Mouse (Mus musculus) testis, adult 2 months (tissue): Measurements from ENCODE around the gene C1ql4. TPM values are rescaled to one million over a fixed set of nuclear protein-coding genes. Genes with fewer than 3 reads are reported as not detected.

Experiments used
- H3K27ac ChIP-seq: fragments of 200-500 bp; 2 replicates; pipeline ENCODE4 v1.5.1; 2012; ENCODE audit warnings: low read depth, low read length; ENCODE audit not compliant: control insufficient read depth, insufficient read depth
- H3K27me3 ChIP-seq: fragments of 200-500 bp; 2 replicates; pipeline ENCODE4 v1.6.1; 2012; ENCODE audit warnings: mild to moderate bottlenecking, low read length, moderate library complexity; ENCODE audit not compliant: control insufficient read depth, insufficient read depth
- H3K36me3 ChIP-seq: fragments of 200-500 bp; 2 replicates; pipeline ENCODE4 v1.6.1; 2012; ENCODE audit warnings: mild to moderate bottlenecking, low read length; ENCODE audit not compliant: control insufficient read depth, insufficient read depth
- H3K4me1 ChIP-seq: fragments of 200-500 bp; 2 replicates; pipeline ENCODE4 v1.6.1; 2012; ENCODE audit warnings: low read length; ENCODE audit not compliant: control insufficient read depth, insufficient read depth
- H3K4me3 ChIP-seq: fragments of 200-500 bp; 2 replicates; pipeline ENCODE4 v1.5.1; 2012; ENCODE audit warnings: low read depth, mild to moderate bottlenecking, low read length, moderate library complexity, mixed read lengths; ENCODE audit not compliant: control insufficient read depth
- CTCF ChIP-seq: fragments of 200-500 bp; IDR thresholded peaks from 2 replicates; pipeline ENCODE4 v1.5.1; 2012; ENCODE audit warnings: low read depth, mild to moderate bottlenecking, inconsistent platforms, low read length, moderate library complexity; ENCODE audit not compliant: control insufficient read depth, insufficient read depth, insufficient replicate concordance
- POLR2A ChIP-seq: fragments of 200-500 bp; IDR thresholded peaks from 2 replicates; pipeline ENCODE4 v1.6.1; 2012; ENCODE audit warnings: low read depth, mild to moderate bottlenecking, inconsistent platforms, low read length, moderate library complexity; ENCODE audit not compliant: control insufficient read depth
- polyA plus RNA-seq: library from polyadenylated mRNA; depleted of rRNA; stranded (reverse); fragments of >200 nt; gene quantifications from 2 replicates; pipeline ENCODE4 v1.2.3, GENCODE M21; 2012

The C1ql4 gene
- polyA plus RNA-seq, 1 experiment, result 0.72 TPM

GRCm38 (mm10) chr15:99042334-99042733, 45.3 kb downstream of the C1ql4 start:
- no peaks in the 10 kb centered on the region for H3K36me3 ChIP-seq
- no peak overlapping the region for H3K4me3 ChIP-seq
- no peaks in the 10 kb centered on the region for H3K27me3 ChIP-seq
- H3K4me1 ChIP-seq, result peaks cover 8% of the 10 kb centered on the region
- TF ChIP-seq POLR2A (no peak), CTCF (no peak)
- no peak overlapping the region for H3K27ac ChIP-seq

- peaks cover 8% of the 10 kb centered on the region for H3K4me1 ChIP-seq
- H3K36me3 ChIP-seq, result no peaks in the 10 kb centered on the region
- H3K4me3 ChIP-seq, result no peak overlapping the region
- peak overlapping the region; percentile 64 for H3K27ac ChIP-seq
- H3K27me3 ChIP-seq, result no peaks in the 10 kb centered on the region
- TF ChIP-seq CTCF (no peak), POLR2A (no peak)
These were observed 46.4 kb downstream of the C1ql4 start for GRCm38 (mm10) chr15:99040920-99041856.

GRCm38 (mm10) chr15:99039996-99040919, 47.4 kb downstream of the C1ql4 start:
- Histone ChIP-seq H3K27ac (no peak overlapping the region), H3K27me3 (no peaks in the 10 kb centered on the region), H3K36me3 (no peaks in the 10 kb centered on the region), H3K4me1 (peaks cover 8% of the 10 kb centered on the region), H3K4me3 (no peak overlapping the region; the same call in 1 of the 2 replicates)
- TF ChIP-seq CTCF (peak; percentile 42; the same call in 1 of the 2 replicates), POLR2A (no peak)

GRCm38 (mm10) chr15:99039306-99039705, 48.3 kb downstream of the C1ql4 start:
- Histone ChIP-seq H3K27ac (no peak overlapping the region), H3K27me3 (no peaks in the 10 kb centered on the region), H3K4me3 (no peak overlapping the region), H3K4me1 (peaks cover 8% of the 10 kb centered on the region), H3K36me3 (no peaks in the 10 kb centered on the region)
- no peak for TF ChIP-seq CTCF
- TF ChIP-seq POLR2A, result no peak

GRCm38 (mm10) chr15:99038797-99039196, 48.8 kb downstream of the C1ql4 start:
- Histone ChIP-seq H3K4me1 (peaks cover 8% of the 10 kb centered on the region), H3K4me3 (no peak overlapping the region), H3K27ac (no peak overlapping the region), H3K36me3 (no peaks in the 10 kb centered on the region), H3K27me3 (no peaks in the 10 kb centered on the region)
- TF ChIP-seq CTCF, result no peak
- no peak for TF ChIP-seq POLR2A

- Histone ChIP-seq H3K4me1 (peaks cover 8% of the 10 kb centered on the region), H3K27me3 (no peaks in the 10 kb centered on the region), H3K36me3 (no peaks in the 10 kb centered on the region), H3K27ac (no peak overlapping the region), H3K4me3 (no peak overlapping the region)
- TF ChIP-seq POLR2A (no peak), CTCF (no peak)
These were observed 49.6 kb downstream of the C1ql4 start for GRCm38 (mm10) chr15:99038025-99038424.

- no peaks in the 10 kb centered on the region for H3K27me3 ChIP-seq
- H3K4me1 ChIP-seq, result peaks cover 5% of the 10 kb centered on the region
- no peak overlapping the region for H3K27ac ChIP-seq
- TF ChIP-seq POLR2A (no peak), CTCF (no peak)
- no peaks in the 10 kb centered on the region for H3K36me3 ChIP-seq
- no peak overlapping the region for H3K4me3 ChIP-seq
These were observed 51.2 kb downstream of the C1ql4 start for GRCm38 (mm10) chr15:99036249-99036905.
